Mouse (Mus musculus) fat pad, adult 2 months (tissue): Measurements from ENCODE around the gene Cbln3.

ENCODE experiments used
- DNase-seq: peaks from one replicate; pipeline ENCODE4 v3.0.0-alpha.2; 2011; ENCODE audit warnings: low read depth, low spot score; ENCODE audit errors: extremely low read depth

Cbln3 gene

DNA sequence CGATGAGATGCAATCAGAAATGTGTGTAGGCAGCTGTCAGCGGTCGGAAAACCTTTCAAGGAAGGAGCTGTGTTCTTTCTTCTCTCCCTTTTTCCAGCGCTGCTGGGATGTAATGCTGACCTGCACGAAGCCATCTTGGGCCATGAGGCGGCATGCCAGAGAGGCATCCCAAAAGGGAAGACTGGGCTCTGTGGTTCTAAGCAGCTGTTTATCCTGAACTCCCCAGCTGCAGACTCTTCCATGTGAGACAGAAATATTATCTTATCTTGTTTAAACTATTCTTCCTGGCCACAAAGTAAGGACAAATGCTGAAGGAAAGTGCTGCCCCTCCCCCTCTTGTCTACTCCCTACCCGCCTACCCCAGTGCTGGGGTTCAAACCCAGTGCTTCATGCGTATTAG is 3.2 kb downstream of the Cbln3 start:
- DNase-seq = no peak

DNA sequence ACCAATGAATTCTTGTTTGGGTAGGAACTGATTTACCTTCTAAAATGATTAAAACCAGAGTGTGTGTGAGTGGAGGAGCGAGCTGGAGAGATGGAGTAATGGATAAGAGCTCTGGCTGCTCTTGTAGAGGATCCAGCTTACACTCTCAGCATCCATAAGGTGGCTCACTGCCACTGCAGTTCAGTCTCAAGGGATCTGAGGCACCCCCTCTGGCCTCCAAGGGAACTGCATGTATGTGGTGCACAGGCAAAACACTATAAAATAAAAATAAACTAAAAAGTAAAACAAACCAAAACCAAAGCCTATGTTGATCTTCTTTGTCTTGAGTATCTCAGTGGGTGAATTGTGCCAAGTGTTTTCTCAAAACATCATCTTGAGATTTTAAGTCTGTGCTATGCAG is 4.6 kb downstream of the Cbln3 start:
- DNase-seq = no peak

DNA sequence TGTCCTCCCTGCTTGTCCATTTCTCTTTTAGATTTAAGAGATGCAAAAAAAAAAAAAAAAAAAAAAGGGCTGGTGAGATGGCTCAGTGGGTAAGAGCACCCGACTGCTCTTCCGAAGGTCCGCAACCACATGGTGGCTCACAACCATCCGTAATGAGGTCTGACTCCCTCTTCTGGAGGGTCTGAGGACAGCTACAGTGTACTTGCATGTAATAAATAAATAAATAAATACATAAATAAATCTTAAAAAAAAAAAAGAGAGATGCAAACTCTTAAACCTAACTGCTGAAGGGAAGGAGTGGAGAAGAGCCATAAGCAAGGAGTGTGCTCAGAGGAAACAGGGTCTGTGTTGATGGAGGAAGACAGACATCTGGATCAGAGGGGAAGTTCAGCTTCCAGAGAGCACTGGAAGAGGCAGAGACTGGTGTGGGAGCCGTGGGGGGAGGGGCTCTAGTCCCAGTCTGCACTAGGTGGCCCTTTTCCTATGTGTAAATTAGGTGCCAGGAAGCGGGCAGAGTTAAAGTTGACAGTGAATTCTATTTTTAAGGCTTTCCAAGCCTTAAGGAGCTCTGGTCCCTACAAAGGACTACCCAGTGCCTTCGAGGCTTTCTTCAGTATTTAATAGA is 5.8 kb downstream of the Cbln3 start:
- no peak for DNase-seq

DNA sequence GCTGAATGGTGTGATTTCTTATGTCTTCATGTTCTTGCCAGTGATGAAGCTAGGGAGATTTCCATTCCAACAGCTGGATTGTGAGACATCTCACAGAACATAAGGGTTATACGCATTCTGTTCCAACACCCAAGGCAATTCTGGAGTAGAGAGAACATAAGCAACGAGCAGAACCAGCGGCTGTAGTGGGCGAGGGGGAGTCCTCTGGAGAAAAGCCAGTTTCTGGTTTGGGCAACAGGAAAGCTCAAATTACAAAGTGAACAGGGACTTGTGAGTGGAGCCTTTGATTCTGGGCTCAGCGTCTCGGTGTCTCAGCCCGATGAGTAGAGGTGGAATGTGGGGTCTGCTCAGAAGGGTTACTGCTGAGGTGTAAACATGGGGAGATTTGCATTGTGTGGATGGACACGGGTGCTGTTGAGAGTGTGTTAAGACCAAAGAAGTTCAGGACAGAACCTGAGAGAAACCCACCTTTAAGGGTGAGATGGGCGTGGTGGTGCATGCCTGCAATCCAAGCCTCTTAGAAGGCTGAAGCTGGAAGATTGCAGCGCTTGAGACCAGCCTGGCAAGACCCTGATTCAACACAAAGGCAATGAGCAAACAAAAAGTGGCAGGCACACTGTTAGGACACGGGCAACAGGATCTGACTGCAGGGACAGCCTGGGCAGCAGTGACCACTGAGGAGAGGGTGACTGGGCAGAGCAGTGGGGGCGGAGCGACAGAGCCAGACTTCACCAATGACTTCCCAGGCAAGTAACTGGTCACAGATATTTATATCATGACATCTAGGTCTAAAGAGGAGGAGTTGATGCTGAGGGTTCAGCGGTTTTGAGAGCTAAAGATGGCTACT is 6.5 kb downstream of the Cbln3 start:
- no peak for DNase-seq

DNA sequence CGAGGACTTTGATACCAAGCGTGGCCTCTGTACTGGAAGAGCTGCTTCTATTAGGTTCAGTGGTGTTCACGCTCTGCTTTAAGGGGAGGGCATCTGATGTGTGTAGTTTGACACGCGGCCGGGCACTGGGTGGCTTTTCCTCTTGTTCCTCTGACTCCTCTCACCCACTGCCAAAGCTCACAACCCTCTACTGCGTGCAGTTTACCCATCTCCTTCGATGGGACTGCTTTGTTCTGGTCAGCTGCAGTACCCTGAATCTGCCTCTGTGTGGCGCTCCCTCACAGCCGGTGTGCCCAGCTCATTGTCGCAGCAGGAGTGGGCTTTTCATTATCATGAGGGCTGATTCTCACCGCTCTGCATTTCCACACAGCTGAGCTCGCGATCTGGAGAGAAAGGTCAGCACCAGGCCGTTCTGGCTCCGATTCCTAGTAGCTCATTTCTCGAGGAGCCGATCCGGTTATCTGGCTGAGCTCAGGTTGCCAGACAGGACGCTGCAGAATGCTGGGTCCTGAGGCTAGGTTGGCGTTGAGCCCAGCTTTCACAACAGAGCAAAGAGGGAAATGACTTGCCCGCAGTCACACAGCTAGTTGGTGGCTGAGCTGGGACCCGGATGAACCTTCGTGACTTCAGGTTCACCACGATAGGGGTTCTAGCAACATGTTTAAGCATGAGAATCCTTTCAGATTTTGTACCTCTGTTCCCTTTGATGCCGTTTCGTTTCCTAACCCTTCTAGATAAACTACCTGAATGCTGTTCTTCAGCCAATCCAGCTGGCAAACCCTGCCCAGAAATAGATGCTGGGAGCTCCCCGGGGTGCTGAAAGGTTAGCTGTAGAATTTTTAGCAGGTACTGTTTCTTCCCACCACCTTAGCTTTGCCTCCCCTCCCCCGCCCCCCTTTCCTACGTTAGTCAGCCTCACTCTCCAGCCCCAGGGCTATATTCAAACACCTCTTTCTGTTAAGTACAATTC is 10.2 kb downstream of the Cbln3 start:
- no peak for DNase-seq

DNA sequence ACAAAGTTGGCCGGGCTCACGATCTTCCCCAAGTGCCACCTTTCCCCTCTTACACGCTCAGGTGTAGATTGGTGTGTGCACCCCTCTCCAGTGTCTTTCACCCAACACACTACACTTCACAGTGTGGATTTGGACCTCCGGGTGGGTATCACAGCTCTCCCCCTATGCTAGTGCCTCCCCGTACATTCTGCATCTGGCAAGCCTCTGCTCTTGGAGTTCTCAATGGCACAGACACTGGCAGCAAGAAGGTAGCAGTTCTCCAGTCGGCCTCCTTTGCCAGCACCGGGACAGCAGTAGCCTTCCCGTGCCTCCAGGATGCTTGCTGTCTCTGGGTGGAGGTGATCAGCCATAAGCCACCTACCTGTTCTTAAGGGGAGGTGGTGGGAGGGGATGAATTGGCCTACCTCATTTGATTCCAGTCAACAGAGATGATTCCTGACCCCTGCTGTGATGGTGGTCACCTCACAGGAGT is 10.9 kb downstream of the Cbln3 start:
- DNase-seq = no peak

DNA sequence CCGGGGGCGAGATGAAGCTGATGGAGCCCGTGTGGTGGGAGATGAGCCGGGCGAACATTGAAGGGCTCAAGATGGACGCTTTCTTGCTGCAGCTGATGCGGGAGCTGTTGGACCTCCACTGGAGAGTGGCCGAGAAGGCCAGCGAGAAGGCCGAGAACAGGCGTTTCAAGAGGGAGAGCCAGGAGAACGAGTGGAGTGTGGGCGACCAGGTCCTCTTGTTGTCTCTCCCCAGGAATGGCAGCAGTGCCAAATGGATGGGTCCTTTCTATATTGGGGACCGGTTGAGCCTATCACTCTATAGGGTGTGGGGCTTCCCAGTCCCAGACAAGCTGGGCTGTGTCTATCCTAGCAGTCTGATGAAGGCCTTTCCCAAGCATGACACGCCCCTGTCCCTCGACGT is 11.6 kb downstream of the Cbln3 start:
- no peak for DNase-seq

GRCm38 (mm10) chr14:55872039-55872438 is 12.2 kb downstream of the Cbln3 start:
- no peak for DNase-seq

DNA sequence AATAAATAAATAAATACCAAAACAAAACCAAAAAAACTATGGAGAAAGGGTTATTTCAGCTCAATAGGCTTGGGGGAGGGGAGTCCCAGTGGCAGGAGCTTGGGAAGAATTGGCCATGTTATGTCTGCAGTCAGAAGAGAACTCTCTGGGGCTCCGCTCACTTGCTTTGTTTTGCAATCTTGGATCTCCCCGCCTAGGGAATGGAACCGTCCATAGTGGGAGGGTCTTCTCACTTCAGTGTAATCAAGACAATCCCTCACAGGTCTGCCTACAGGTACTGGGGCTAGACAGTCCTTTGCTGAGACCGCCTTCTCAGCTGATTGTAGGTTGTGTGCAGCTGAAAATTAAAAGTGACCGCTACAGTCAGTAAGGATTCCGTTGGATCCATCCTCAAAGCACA is 14.7 kb downstream of the Cbln3 start:
- DNase-seq = no peak

GRCm38 (mm10) chr14:55868230-55869026 is 15.8 kb downstream of the Cbln3 start:
- DNase-seq = no peak

GRCm38 (mm10) chr14:55866962-55867361 is 17.2 kb downstream of the Cbln3 start:
- DNase-seq = no peak

DNA sequence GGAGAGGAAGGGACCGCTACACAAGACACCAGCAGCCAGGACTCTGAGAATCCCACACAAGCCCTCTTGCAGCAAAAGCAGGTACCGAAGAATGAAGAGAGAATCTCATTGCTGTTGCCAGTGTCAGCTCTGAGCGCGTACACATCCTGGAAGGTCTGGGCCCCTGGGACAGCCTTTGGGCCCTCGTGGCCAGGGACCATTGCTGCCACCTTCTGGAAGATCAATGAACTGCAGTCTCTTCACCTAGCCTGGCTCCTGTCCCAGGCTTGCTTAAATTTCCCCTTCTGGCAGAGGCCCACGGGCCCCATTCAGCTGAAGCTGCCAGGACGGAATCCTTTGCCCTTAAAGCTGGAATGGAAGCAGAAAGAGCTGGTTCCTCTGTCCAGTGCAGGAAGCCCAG is 20.4 kb downstream of the Cbln3 start:
- no peak for DNase-seq

GRCm38 (mm10) chr14:55862970-55863369 is 21.2 kb downstream of the Cbln3 start:
- DNase-seq = no peak

DNA sequence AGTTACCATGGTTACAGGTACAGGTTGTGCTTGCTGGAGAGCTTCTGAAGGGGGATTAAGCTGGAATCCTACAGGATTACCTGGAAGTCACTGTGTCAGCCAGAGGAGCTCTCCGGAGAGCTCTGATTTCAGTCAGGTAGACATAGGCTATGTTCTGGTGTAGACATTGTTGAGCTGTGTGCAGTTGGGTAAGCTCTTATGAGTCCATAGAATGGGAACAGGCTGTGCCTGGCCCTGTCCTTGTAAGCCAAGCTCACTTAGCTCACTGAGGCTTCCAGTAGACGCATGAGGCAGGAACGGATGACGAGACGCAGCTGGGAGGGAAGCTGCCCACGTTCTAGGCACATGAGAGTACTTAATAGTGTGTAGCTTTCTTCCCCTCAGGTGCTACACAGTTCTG is 22.0 kb downstream of the Cbln3 start:
- DNase-seq = peak; percentile 85

- DNase-seq = no peak
These were observed 26.6 kb downstream of the Cbln3 start for GRCm38 (mm10) chr14:55857588-55857987.

DNA sequence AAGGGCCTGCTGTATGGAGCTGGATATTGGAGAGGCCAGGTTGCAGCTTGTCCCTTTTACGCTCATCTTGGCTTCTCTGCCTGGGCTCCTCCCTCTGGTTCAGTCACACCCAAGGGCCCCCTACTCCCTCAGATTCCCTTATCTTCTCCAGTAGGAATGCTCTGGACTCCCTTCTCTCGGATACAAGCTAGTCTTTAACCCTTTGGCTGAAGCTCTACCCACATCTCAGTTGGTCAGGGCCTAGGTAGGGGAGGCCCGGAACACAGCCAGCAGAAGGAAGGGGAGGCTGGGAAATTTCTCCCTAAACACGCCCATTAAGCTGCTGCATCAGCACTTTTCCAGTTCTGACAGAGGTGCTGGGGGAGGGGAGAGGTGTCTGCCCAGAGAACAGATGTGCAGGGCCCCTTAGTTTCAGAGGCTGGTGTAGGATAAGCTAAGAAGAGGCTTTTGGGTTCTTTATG is 29.1 kb downstream of the Cbln3 start:
- DNase-seq = no peak

- DNase-seq = no peak
These were observed 29.6 kb downstream of the Cbln3 start for GRCm38 (mm10) chr14:55854406-55855100.

DNA sequence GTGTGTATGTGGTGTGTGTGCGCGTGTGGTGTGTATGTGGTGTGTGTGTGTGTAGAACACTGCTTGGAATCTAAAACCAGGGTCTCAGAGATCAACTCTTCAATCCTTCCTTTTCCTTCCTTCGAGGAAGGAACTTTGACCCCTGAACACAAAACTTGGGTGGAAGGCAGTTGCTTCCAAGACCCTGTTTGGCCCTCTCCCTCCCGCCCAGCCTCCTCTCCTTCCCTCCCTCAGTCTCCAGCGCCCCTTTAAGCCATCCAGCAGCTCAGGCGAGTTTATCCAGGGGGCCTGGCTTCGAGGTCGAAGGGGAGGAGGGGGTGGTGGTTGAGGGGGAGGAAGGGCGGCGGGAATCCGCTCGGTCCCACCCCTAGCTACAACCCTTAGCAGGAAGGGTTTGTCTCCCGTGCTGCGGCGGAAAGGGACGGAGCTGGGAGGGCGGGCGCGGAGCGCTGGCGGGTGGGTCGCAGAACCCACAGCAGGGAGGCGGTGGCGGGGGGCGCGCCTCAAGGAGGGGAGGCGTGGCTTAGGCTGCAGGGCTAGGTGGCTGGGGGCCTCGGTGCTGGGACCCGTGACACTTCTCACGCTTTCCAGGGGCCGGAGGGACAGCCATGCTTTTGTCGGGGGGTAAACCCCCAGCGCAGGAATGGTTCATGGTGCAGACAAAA is 30.4 kb downstream of the Cbln3 start, which contains the start of gene Nynrin:
Nynrin (plus strand) TSS at position 390 of the 665 bp plus-strand sequence.
- no peak for DNase-seq
